Mouse (Mus musculus): ENCODE data around the gene Mbd4. TPM values are rescaled to one million over a fixed set of nuclear protein-coding genes. Genes with fewer than 3 reads are reported as not detected.

Mbd4 gene
- total and polyA plus RNA-seq, 3 experiments, result 6.4 to 10.1 TPM; not detected in 1

- no peak for DNase-seq (ENCODE audit: low read depth, low spot score)
- Histone ChIP-seq H3K9me3 (replicated peaks; ENCODE audit: insufficient read depth, low read length) (no peaks in the 10 kb centered on the region), H3K79me2 (ENCODE audit: control insufficient read depth, insufficient read depth, low read length, poor library complexity) (no peaks in the 10 kb centered on the region), H3K4me3 (ENCODE audit: control insufficient read depth in 1 of 2, insufficient read depth in 1 of 2, low read depth in 2 of 2, low read length in 2 of 2) (no peak overlapping the region), H3K27me3 (ENCODE audit: control insufficient read depth in 1 of 2, insufficient read depth in 2 of 2, low read length in 2 of 2) (no peaks in the 10 kb centered on the region), H3K4me1 (ENCODE audit: control insufficient read depth in 1 of 2, insufficient read depth in 2 of 2, low read length in 2 of 2) (no peaks in the 10 kb centered on the region), H3K9ac (ENCODE audit: control insufficient read depth, low read depth, low read length, poor library complexity, severe bottlenecking) (no peak overlapping the region), H3K27ac (ENCODE audit: control insufficient read depth, low read depth, low read length) (no peak overlapping the region), H3K36me3 (ENCODE audit: control insufficient read depth in 1 of 2, insufficient read depth in 2 of 2, low read length in 2 of 2) (no peaks in the 10 kb centered on the region)
- TF ChIP-seq HCFC1 (IDR thresholded peaks at IDR 0.05; ENCODE audit: low read depth, low read length) (no peak), EP300 (IDR thresholded peaks at IDR 0.05; ENCODE audit: low read depth in 1 of 2, low read length in 2 of 2) (no peak), RAD21 (IDR thresholded peaks at IDR 0.05; ENCODE audit: low read depth, low read length) (no peak)
These were observed 6.1 kb upstream of the Mbd4 start for GRCm38 (mm10) chr6:115859258-115859657.

- Histone ChIP-seq H3K27ac (ENCODE audit: control insufficient read depth, low read depth, low read length) (no peak overlapping the region), H3K4me1 (ENCODE audit: control insufficient read depth in 1 of 2, insufficient read depth in 2 of 2, low read length in 2 of 2) (peaks cover 0 to 6% of the 10 kb centered on the region in 2 experiments; a peak in 1 of 4 replicates), H3K9me3 (replicated peaks; ENCODE audit: insufficient read depth, low read length) (no peaks in the 10 kb centered on the region), H3K36me3 (ENCODE audit: control insufficient read depth in 1 of 2, insufficient read depth in 2 of 2, low read length in 2 of 2) (peaks cover 0 to 9% of the 10 kb centered on the region in 2 experiments; a peak in 2 of 4 replicates), H3K4me3 (ENCODE audit: control insufficient read depth in 1 of 2, insufficient read depth in 1 of 2, low read depth in 2 of 2, low read length in 2 of 2) (no peak overlapping the region), H3K27me3 (ENCODE audit: control insufficient read depth in 1 of 2, insufficient read depth in 2 of 2, low read length in 2 of 2) (no peaks in the 10 kb centered on the region), H3K9ac (ENCODE audit: control insufficient read depth, low read depth, low read length, poor library complexity, severe bottlenecking) (no peak overlapping the region), H3K79me2 (ENCODE audit: control insufficient read depth, insufficient read depth, low read length, poor library complexity) (peaks cover 9% of the 10 kb centered on the region)
- DNase-seq (ENCODE audit: low read depth, low spot score), result no peak
- TF ChIP-seq SIN3A (IDR thresholded peaks at IDR 0.05; ENCODE audit: low read length) (no peak), RCOR1 (IDR thresholded peaks at IDR 0.05; ENCODE audit: low read depth, low read length) (no peak), TBP (IDR thresholded peaks at IDR 0.05; ENCODE audit: low read depth, low read length) (no peak), MEF2A (IDR thresholded peaks at IDR 0.05; ENCODE audit: extremely low read depth, insufficient replicate concordance, low read depth, low read length, poor library complexity, severe bottlenecking) (no peak), MYC (IDR thresholded peaks at IDR 0.05; ENCODE audit: low read depth, low read length) (no peak), POLR2AphosphoS5 (IDR thresholded peaks at IDR 0.05; ENCODE audit: borderline replicate concordance, low read depth, low read length) (no peak), CHD2 (IDR thresholded peaks at IDR 0.05; ENCODE audit: low read length) (no peak), ZNF384 (IDR thresholded peaks at IDR 0.05; ENCODE audit: low read depth, low read length) (no peak), ZC3H11A (IDR thresholded peaks at IDR 0.05; ENCODE audit: low read depth, low read length) (no peak), BHLHE40 (IDR thresholded peaks at IDR 0.05; ENCODE audit: borderline replicate concordance, low read depth, low read length) (no peak), TAL1 (IDR thresholded peaks at IDR 0.05; ENCODE audit: low read length) (no peak), ETS1 (IDR thresholded peaks at IDR 0.05; ENCODE audit: low read depth, low read length) (no peak), SMC3 (IDR thresholded peaks at IDR 0.05; ENCODE audit: low read depth, low read length) (no peak), GABPA (IDR thresholded peaks at IDR 0.05; ENCODE audit: low read depth, low read length) (no peak), MYB (IDR thresholded peaks at IDR 0.05; ENCODE audit: low read depth, low read length) (no peak), GATA1 (IDR thresholded peaks at IDR 0.05; ENCODE audit: low read depth, low read length) (no peak), KAT2A (conservative IDR thresholded peaks at IDR 0.05; ENCODE audit: low read depth, low read length) (no peak)
These were observed 3.2 kb upstream of the Mbd4 start for GRCm38 (mm10) chr6:115856361-115856745.
